Mouse (Mus musculus): ENCODE data around the gene Saal1.
A peak's percentile ranks its signal among the peaks of the same experiment; 100 is the strongest.
"Not testable (repeated sequence)": the region's sequence is repeated elsewhere in the genome, so short reads cannot be mapped to it uniquely, and the experiment has no call there.

Saal1 gene

GRCm38 (mm10) chr7:46696754-46697153, 13.7 kb downstream of the Saal1 start:
- no peak for DNase-seq (ENCODE audit: inconsistent ontology term)

DNA sequence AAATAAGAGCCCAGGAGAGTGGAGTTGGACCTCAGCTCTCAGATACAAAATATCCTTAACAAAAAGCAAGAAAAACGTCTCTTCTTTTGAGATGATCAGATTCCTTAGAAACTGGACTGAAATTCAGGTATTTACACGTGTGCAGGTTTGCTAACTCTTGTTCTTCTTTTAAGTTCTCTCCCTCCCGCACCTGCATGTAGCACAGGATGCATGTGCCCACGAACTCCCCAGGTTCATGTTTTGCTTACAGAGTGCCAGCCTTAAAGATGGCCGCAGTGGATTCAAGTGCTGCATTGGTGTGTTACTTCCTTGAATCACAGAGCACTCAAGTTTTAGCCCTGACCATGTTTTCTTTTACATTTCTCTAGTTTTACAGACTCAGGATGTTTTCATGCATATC, 23.7 kb downstream of the Saal1 start:
- DNase-seq (ENCODE audit: inconsistent ontology term), result no peak

DNA sequence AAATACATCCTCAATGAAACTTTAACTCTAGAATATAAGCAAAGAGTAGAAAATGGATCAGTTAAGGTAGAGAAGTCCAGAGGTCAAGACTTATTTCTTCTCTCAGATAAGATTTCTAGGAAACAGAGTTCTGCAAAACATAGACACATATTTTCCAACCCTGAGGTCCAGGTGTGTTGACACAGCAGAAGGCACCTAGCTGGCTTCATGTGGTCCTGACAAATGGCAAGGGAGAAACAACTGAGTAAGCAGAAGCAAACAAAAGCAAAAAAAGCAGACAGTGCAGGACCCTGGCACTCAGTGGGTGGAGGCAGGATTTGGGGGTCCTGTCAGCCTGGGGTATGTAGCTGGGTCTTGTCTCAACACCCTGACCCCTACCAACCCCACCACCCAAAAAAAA, 29.7 kb downstream of the Saal1 start:
- DNase-seq (ENCODE audit: inconsistent ontology term), result no peak

- not testable (repeated sequence) for DNase-seq (ENCODE audit: inconsistent ontology term)
Observed at GRCm38 (mm10) chr7:46679044-46679443, 31.4 kb downstream of the Saal1 start.

DNA sequence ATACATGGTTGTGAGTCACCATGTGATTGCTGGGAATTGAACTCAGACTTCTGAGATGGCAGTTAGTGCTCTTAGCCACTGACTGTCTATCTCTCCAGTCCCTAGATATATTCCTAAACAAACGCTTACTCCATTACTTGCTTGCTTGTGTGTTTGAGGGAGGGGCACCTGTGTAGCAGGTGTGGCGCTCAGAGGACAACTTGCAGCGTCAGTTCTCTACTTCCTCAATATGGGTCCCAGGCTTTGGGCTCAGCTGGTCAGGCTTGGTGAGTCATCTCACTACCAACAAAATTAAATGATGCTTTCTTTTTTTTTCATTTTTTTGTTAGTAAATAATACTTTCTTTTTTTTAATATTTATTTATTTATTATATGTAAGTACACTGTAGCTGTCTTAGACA, 32.1 kb downstream of the Saal1 start:
- DNase-seq (ENCODE audit: inconsistent ontology term), result no peak

DNA sequence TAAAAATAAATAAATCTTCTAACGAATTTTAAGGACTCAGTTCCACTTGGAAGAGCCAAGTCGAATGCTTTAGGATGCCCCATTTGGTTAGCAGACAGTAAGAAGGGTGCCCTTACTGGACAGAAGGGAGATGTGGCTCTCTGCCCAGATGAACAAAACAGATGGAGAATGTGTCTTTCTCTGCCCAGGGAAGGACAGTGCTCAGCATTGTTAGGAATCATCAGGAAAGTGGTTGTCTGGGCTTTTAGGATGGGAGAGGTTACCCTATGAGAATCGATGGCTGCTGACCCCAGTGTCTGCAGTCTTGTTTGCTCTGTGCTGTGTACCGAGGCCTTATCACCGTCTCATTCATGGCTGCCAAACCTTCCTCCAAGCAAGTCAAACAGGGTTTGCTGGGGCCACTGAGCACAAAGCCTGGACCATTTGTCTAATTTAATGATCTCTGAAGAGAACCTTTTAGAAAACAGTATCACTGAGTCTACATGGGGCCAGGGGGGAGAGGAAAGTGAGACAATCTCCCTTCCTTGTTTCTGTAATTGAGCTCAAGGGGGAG, 33.6 kb downstream of the Saal1 start:
- peak; percentile 69 for DNase-seq (ENCODE audit: inconsistent ontology term)

DNA sequence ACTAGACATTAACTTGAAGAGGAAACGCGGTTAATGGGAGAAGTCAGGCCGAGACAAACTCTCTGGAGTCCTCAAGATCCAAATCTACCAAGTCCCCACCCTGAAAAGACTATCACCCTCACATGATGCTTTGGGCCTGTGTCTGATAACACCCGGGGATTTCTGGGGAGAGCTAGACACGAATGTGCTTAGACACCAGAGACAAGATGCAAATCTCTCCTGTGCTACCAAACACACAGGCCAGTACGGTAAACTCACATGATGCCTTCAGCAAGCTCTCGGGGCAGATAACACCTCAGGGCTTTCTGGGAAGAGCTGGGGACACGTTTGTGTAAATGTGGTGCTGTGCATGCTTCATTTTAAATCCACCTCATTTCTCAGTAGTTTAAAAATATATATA, 34.6 kb downstream of the Saal1 start:
- no peak for DNase-seq (ENCODE audit: inconsistent ontology term)

- no peak for DNase-seq (ENCODE audit: inconsistent ontology term)
Observed at GRCm38 (mm10) chr7:46675061-46675460, 35.4 kb downstream of the Saal1 start.

- DNase-seq (ENCODE audit: inconsistent ontology term), result peak; percentile 21
Observed at GRCm38 (mm10) chr7:46672160-46672672, 38.3 kb downstream of the Saal1 start, which contains the start of gene Tph1. Gene Tph1, minus strand, starts transcription at chr7:46672537.

DNA sequence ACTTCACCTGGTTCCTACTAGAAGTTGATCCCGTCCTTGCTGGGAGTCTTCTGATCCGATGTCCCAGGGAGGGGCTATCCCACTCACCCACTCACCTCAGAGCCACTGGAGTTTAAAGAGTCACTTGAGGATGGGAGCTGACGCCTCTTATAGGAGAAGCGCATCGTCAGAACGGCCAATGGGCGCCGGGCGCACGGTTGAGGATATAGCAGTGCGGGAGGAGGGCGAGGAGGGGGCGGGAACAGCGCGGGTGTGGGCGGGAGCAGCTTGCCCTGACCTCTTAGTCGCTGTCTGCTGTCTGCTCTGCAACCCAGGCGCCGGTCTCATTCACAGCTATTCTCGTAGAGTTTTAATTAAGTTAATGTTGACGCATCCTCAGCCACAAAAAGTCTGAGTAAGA, 43.2 kb downstream of the Saal1 start:
- DNase-seq (ENCODE audit: inconsistent ontology term), result peak; percentile 60

DNA sequence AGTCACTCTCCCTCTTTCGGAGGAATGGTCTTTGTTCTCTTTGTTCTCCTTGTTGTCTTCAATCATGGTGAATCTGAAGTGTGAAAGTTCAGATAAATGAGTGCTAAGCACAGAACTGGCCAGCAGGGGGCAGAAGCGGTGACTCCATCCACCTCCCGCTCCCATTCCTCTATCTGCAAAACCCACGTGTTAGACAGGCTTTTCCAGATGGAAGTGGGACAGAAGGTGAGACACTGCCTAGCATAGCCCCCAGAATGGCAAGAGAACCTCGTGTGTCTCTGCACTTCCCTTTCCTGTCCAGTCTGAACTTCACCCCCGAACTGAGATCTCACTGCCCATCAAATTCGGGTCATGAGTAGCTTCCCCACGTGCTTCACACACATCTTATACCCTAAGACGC, 45.2 kb downstream of the Saal1 start:
- no peak for DNase-seq (ENCODE audit: inconsistent ontology term)

DNA sequence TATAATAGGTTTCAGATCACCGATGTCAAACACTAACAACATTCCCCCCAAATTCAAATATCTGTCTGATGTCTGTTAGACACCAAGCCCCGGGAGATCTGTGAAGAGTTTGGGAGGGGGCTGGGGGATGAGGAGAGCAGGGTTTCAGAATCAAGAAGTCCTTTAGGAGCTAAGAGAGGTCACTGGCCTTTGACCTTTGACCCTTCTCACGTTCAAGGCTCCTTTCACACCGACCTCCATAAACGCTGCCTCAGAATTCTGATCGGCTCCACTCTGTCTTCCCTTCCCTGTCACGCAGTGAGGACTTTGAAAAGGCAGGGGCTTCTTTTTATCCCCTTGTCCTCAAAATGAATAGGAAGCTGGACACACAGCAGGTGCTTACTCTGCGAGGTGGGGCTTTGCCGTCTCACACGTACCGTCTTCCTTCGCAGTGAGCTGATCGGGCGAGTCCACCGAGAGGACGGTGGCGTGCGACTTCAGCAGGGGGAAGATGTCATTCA, 48.8 kb downstream of the Saal1 start:
- no peak for DNase-seq (ENCODE audit: inconsistent ontology term)

DNA sequence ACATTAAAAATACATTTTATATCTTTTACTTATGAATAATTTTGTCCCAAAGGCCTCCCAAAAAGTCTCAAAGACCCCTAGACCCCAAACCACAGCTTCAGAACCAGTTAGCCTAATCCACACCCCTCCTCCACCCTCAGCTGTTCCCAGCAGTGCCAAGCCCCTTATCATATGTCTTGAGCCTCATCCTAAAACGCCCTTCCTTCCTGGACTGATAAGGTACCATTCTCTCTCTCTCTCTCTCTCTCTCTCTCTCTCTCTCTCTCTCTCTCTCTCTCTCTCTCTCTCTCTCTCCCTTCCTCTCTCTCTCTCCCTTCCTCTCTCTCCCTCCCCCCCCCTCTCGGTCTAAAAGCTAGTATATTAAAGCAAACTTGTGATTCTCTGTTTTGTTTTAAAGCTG, 58.2 kb downstream of the Saal1 start:
- no peak for DNase-seq (ENCODE audit: inconsistent ontology term)

- not testable (repeated sequence) for DNase-seq (ENCODE audit: inconsistent ontology term)
Observed at GRCm38 (mm10) chr7:46650231-46650630, 60.2 kb downstream of the Saal1 start.

DNA sequence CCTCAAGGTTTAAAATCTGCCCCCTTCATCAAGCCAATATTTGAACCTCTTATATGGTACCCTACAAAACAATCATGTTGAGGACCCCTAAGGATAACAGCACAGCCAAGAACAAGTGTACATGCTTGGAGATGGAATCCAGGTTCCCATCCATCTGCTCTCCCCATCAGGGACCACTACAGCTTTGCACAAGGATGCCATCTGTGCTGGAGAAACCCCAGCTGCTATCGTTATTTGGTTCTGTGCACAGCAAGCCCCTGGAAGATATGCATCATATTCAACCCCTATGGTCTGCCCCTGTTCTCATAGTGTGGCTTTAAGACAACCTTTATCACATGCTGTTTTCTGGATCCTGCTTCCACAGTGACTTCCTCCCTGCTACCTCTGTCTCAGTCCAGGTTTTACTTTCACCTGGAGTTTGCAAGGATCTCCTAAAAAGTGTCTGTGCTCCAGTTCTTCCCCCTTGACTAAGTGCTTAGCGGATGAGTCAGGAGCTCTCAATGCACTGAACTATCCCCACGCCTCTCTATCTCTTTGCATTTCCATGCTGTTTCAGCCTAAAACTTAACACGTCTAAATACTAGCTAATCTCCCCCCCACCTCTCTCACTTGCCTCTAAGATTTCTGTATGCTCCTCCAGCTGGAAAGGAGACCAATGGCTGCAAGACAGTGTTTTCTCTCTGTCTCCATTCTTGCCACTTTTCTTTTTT, 61.9 kb downstream of the Saal1 start:
- no peak for DNase-seq (ENCODE audit: inconsistent ontology term)

DNA sequence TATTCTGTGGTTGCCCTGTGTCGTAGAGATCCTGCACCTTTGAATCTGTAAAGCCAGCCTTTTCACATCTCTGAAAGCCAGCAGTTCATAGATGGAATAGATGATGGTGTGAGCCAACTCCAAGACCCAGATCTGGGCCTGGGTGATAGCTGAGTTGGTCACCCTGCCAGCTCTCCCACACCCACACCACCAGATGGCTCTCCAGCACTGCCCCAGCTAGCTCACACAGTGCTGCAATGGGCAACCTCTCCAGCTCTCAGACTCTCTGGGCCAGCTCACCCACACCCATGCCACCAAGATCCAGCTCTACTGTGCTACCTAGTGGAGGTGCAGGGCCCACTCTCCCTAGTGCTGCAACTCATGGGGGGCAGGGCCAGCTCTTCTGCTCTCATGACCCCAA, 67.3 kb downstream of the Saal1 start:
- peak; percentile 7 for DNase-seq (ENCODE audit: inconsistent ontology term)

DNA sequence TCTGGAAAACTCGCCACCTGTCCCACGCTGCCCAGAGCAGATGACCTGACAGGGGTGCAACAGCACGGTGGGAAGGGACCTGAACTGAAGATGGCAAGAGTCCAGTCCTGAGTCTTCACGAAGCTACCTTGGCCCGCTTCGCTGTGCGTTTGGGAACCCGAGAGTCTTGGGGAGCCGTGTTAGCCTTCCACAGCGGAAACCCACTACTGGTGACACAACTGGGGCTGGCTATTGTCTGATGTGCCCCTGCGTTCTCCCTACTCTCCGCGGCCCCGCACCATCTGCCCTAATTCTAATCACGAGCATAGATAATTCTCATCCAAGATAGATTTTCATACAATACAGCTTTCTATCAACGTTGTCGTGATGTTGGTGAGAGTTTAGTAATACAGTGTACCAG, 70.4 kb downstream of the Saal1 start:
- DNase-seq (ENCODE audit: inconsistent ontology term), result no peak

GRCm38 (mm10) chr7:46639692-46640031, 70.8 kb downstream of the Saal1 start, which contains the start of gene Sergef:
Gene Sergef, minus strand, starts transcription at chr7:46639807.
- peak; percentile 95 for DNase-seq (ENCODE audit: inconsistent ontology term)

DNA sequence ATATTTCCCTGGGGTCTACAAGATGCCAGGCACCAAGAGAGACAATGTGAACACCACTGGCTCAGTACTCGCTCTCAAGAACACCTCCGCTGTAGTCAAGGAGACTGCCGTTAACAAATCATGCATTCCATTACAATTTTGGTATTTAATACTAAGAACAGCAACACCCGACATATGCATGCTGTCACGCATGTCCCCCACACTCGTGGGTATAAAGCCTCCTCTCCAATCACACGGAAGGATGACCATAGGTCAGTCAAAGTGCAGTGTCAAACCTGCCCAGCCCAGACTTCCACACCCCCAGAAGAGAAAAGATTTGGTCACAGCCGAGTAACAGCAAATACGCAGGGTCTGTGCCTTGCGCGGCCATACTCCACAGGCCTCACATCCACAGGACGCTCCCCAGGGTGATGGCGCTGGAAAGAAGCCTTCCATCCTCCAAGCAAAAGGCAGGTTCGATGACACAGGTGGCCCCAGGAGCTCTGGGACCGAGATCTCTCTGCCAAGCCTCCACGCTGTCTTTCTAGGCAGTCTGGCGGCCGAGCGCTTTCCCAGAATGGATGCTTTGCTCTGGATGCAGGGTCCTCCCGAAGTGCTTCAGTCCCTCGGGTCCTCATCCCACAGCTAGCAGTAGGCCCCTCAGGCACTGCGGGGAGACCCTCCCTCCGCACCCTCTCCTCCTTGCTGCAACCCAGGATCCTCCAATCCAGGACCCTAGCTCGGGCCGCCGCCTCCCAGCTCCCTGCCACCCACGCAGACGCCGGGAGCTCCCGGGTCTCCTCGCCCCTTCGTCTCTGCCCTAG, 71.4 kb downstream of the Saal1 start:
- DNase-seq (ENCODE audit: inconsistent ontology term), result no peak

Data from Muller cell, postnatal 12 days (primary cell).